Mouse (Mus musculus) stomach, postnatal 0 days (tissue): ENCODE results near the gene Gm28729. TPM values are rescaled to one million over a fixed set of nuclear protein-coding genes. Genes with fewer than 3 reads are reported as not detected.

ENCODE experiments used
- ATAC-seq: fragments of 200-750 bp; cut with Nextera tagmentation; 2 replicates; pipeline ENCODE4 v1.8.0; 2017; ENCODE audit not compliant: low FRiP score, low TSS enrichment
- DNase-seq: peaks from one replicate; pipeline ENCODE4 v3.0.0-alpha.2; 2016; ENCODE audit warnings: low spot score
- H3K27ac ChIP-seq: fragments of 300-500 bp; sonication (generic); replicated peaks from 2 replicates; pipeline ENCODE4 v1.5.1; 2014; ENCODE audit warnings: mild to moderate bottlenecking, control low read depth
- H3K27me3 ChIP-seq: fragments of 300-500 bp; sonication (generic); 2 replicates; pipeline ENCODE4 v1.6.1; 2014; ENCODE audit warnings: low read length; ENCODE audit not compliant: control insufficient read depth, insufficient read depth
- H3K36me3 ChIP-seq: fragments of 300-500 bp; sonication (generic); 2 replicates; pipeline ENCODE4 v1.6.1; 2014; ENCODE audit warnings: low read length, mixed read lengths; ENCODE audit not compliant: control insufficient read depth, insufficient read depth
- H3K4me1 ChIP-seq: fragments of 300-500 bp; sonication (generic); replicated peaks from 2 replicates; pipeline ENCODE4 v1.6.1; 2014; ENCODE audit warnings: antibody characterized with exemption; ENCODE audit not compliant: control insufficient read depth, insufficient read depth
- H3K4me2 ChIP-seq: fragments of 300-500 bp; sonication (generic); replicated peaks from 2 replicates; pipeline ENCODE4 v1.6.1; 2014; ENCODE audit warnings: low read depth, mild to moderate bottlenecking, control low read depth, moderate library complexity
- H3K4me3 ChIP-seq: fragments of 300-500 bp; sonication (generic); 2 replicates; pipeline ENCODE4 v1.5.1; 2014; ENCODE audit warnings: low read depth, low read length, control low read depth
- H3K9ac ChIP-seq: fragments of 300-500 bp; sonication (generic); 2 replicates; pipeline ENCODE4 v1.6.1; 2014; ENCODE audit warnings: mild to moderate bottlenecking, low read length, control low read depth, mixed read lengths
- H3K9me3 ChIP-seq: fragments of 300-500 bp; sonication (generic); 2 replicates; pipeline ENCODE4 v1.6.1; 2016; ENCODE audit warnings: low read length; ENCODE audit not compliant: control insufficient read depth
- CTCF ChIP-seq: IDR thresholded peaks from 2 replicates; pipeline ENCODE4 v1.5.1; 2016; ENCODE audit warnings: antibody characterized with exemption, low read depth, mild to moderate bottlenecking, moderate library complexity
- EP300 ChIP-seq: optimal IDR thresholded peaks from 2 replicates; pipeline ENCODE3; 2016; ENCODE audit warnings: antibody characterized with exemption
- WGBS: fragments of 180-500 bp; shearing (Covaris S2); extraction: QIAGEN DNeasy Blood & Tissue Kit; methylation state at CpG from one replicate; pipeline ENCODE4 v1.1.7; 2014; 5-methylcytosine and 5-hydroxymethylcytosine counted together
- polyA plus RNA-seq: library from polyadenylated mRNA; unstranded; fragments of >200 nt; fragmentation: Nextera tagmentation; extraction: Ambion mirVana; gene quantifications from 2 replicates; pipeline ENCODE4 v1.2.1, GENCODE M21; 2015

The Gm28729 gene
- polyA plus RNA-seq, 1 experiment from 2014 or later: not detected

DNA sequence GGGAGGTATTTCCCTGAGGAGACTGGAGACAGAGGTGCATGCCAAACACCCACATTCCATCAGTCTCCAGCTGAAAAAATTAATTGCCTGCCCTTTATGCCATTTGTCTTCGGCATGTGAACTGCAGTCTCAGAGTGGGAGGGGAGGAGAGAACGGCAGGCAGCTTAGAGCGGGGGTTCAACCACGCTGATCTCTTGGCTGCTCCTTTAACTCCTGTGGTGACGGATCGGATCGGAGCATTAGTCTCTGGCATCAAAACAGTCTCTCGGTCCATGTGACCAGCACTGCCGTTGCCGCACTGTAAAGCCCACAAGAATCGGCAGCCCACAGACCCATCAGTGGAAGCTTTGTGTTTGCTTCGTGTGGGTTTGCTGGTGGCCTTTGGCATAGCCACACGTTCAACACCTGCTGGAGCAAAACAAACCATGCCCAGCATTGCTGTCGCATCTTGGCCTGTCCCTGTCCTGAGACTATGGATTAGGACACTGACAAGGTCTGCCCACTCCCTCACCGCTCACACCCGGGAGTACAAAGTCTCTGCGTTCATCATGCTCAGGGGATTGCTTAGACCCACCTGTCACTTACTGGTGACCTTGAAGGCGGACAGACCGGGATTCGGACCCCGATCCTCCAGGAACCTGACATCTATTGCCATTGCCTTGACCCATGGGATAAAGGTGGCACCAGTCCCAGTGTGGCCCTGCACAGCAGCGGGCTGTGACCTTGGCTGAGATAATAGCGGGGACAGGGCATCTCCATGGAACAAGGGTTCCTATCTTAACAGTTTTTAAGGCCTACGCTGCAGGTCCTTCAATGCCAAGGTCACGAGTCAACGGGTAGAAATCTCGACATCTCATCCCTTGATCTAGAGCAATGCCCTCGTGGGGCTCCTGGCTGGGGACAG lies 87.9 kb downstream of the Gm28729 start:
- Histone ChIP-seq H3K4me3 (peak overlapping the region; percentile 47), H3K9ac (peak overlapping the region; percentile 75), H3K4me1 (peaks cover 4% of the 10 kb centered on the region; the same call in 1 of the 2 replicates), H3K9me3 (no peaks in the 10 kb centered on the region), H3K27me3 (no peaks in the 10 kb centered on the region), H3K36me3 (no peaks in the 10 kb centered on the region), H3K27ac (peak overlapping the region; percentile 82), H3K4me2 (peak overlapping the region; percentile 95)
- no peak for DNase-seq
- no peak; the same call in 1 of the 2 replicates for ATAC-seq
- TF ChIP-seq CTCF (no peak), EP300 (no peak)
- 25% methylated on average over 28 of the region's 28 CpGs for WGBS

Other genes with a start within 250 kb of the Gm28729 start
- 143 TPM in 2 replicates for gene Atp1b3, start 160.8 kb downstream of the Gm28729 start, polyA plus RNA-seq
- gene Rnf7, start 46.6 kb downstream of the Gm28729 start, polyA plus RNA-seq: 163 and 169 TPM in 2 replicates
- gene Rasa2, start 106.4 kb upstream of the Gm28729 start, polyA plus RNA-seq: 12.2 and 12.5 TPM in 2 replicates
- gene Zbtb38, start 227.6 kb upstream of the Gm28729 start, polyA plus RNA-seq: 13.9 and 15.3 TPM in 2 replicates